Mouse (Mus musculus) CH12.LX (cell line): ENCODE data around the gene Rbm3. TPM values are rescaled to one million over a fixed set of nuclear protein-coding genes. Genes with fewer than 3 reads are reported as not detected.

Experiments used
- DNase-seq: peaks from one replicate; pipeline ENCODE4 v3.0.0-alpha.2; 2013; ENCODE audit errors: extremely low read depth
- H3K27ac ChIP-seq: 2 replicates; pipeline ENCODE4 v1.5.1; 2012; ENCODE audit warnings: low read depth, mild to moderate bottlenecking, control low read depth, moderate library complexity; ENCODE audit not compliant: insufficient read depth
- H3K27me3 ChIP-seq: replicated peaks from 2 replicates; pipeline ENCODE3; 2012; ENCODE audit warnings: inconsistent platforms
- H3K36me3 ChIP-seq, 2 experiments: replicated peaks in 1 of 2; 2 replicates each; pipeline versions ENCODE3 to v1.6.1; 2012; ENCODE audit warnings: inconsistent platforms in 1 of 2, low read length in 1 of 2, mild to moderate bottlenecking in 1 of 2, mixed read lengths in 1 of 2, moderate library complexity in 1 of 2; ENCODE audit not compliant: control insufficient read depth in 1 of 2, insufficient read depth in 1 of 2
- H3K4me1 ChIP-seq, 2 experiments: 2 replicates each; pipeline ENCODE4 v1.6.1; 2012; ENCODE audit warnings: inconsistent platforms in 1 of 2, moderate library complexity in 1 of 2; ENCODE audit not compliant: insufficient read depth in 2 of 2, control insufficient read depth in 1 of 2
- H3K4me2 ChIP-seq: 2 replicates; pipeline ENCODE4 v1.6.1; 2012; ENCODE audit warnings: low read depth, mild to moderate bottlenecking, control low read depth; ENCODE audit not compliant: poor library complexity, insufficient read depth, severe bottlenecking
- H3K4me3 ChIP-seq, 3 experiments: fragments of 150-350 bp in 1 of 3; sonication (generic) in 1 of 3; replicated peaks in 1 of 3; 2 replicates each; pipeline versions ENCODE3 to v1.5.1; 2011 to 2012; ENCODE audit warnings: low read depth in 2 of 3, low read length in 2 of 3, mild to moderate bottlenecking in 2 of 3, moderate library complexity in 2 of 3, control low read depth in 1 of 3, improper control_type of control experiment in 1 of 3, inconsistent platforms in 1 of 3, mixed read lengths in 1 of 3; ENCODE audit not compliant: poor library complexity in 1 of 3
- H3K79me2 ChIP-seq: replicated peaks from 2 replicates; pipeline ENCODE4 v1.6.1; 2012; ENCODE audit warnings: mild to moderate bottlenecking, moderate library complexity; ENCODE audit not compliant: control insufficient read depth, poor library complexity, insufficient read depth, severe bottlenecking; ENCODE audit errors: extremely low read depth
- H3K9ac ChIP-seq: 2 replicates; pipeline ENCODE4 v1.6.1; 2012; ENCODE audit warnings: low read depth, mild to moderate bottlenecking, control low read depth, moderate library complexity; ENCODE audit not compliant: insufficient read depth
- H3K9me3 ChIP-seq: replicated peaks from 2 replicates; pipeline ENCODE3; 2012; ENCODE audit warnings: low read length, inconsistent platforms, mixed read lengths
- BHLHE40 ChIP-seq: IDR thresholded peaks from 2 replicates; pipeline ENCODE4 v1.6.1; 2011; ENCODE audit warnings: mild to moderate bottlenecking, low read depth, low read length, improper control_type of control experiment
- CHD1 ChIP-seq: IDR thresholded peaks from 2 replicates; pipeline ENCODE4 v1.6.1; 2012; ENCODE audit warnings: low read depth, low read length, improper control_type of control experiment, inconsistent platforms
- CHD2 ChIP-seq: IDR thresholded peaks from 2 replicates; pipeline ENCODE4 v1.6.1; 2011; ENCODE audit warnings: low read length, improper control_type of control experiment
- E2F4 ChIP-seq: IDR thresholded peaks from 2 replicates; pipeline ENCODE4 v1.6.1; 2011; ENCODE audit warnings: low read depth, low read length, improper control_type of control experiment; ENCODE audit not compliant: insufficient replicate concordance
- EP300 ChIP-seq: IDR thresholded peaks from 2 replicates; pipeline ENCODE4 v1.6.1; 2011; ENCODE audit warnings: low read length, improper control_type of control experiment
- ETS1 ChIP-seq: conservative IDR thresholded peaks from 2 replicates; pipeline ENCODE4 v1.6.1; 2012; ENCODE audit warnings: low read depth, mild to moderate bottlenecking, inconsistent platforms, low read length, improper control_type of control experiment, moderate library complexity
- GABPA ChIP-seq: IDR thresholded peaks from 2 replicates; pipeline ENCODE4 v1.6.1; 2012; ENCODE audit warnings: low read depth, low read length, improper control_type of control experiment, inconsistent platforms; ENCODE audit not compliant: insufficient replicate concordance
- HCFC1 ChIP-seq: IDR thresholded peaks from 2 replicates; pipeline ENCODE4 v1.6.1; 2012; ENCODE audit warnings: low read depth, mild to moderate bottlenecking, inconsistent platforms, low read length, improper control_type of control experiment
- IRF4 ChIP-seq: IDR thresholded peaks from 2 replicates; pipeline ENCODE4 v1.6.1; 2014; ENCODE audit warnings: low read depth, mild to moderate bottlenecking, inconsistent platforms, low read length, improper control_type of control experiment
- JUN ChIP-seq: IDR thresholded peaks from 2 replicates; pipeline ENCODE4 v1.6.1; 2011; ENCODE audit warnings: low read depth, mild to moderate bottlenecking, low read length, improper control_type of control experiment, moderate library complexity; ENCODE audit not compliant: insufficient read depth
- JUND ChIP-seq: conservative IDR thresholded peaks from 2 replicates; pipeline ENCODE4 v1.6.1; 2011; ENCODE audit warnings: low read depth, low read length, improper control_type of control experiment
- MAFK ChIP-seq: IDR thresholded peaks from 2 replicates; pipeline ENCODE4 v1.6.1; 2011; ENCODE audit warnings: low read length, improper control_type of control experiment; ENCODE audit not compliant: insufficient replicate concordance
- MAX ChIP-seq: IDR thresholded peaks from 2 replicates; pipeline ENCODE4 v1.6.1; 2011; ENCODE audit warnings: low read length, improper control_type of control experiment
- NRF1 ChIP-seq: IDR thresholded peaks from 2 replicates; pipeline ENCODE4 v1.6.1; 2014; ENCODE audit warnings: low read depth, mild to moderate bottlenecking, inconsistent platforms, low read length, improper control_type of control experiment, moderate library complexity
- RAD21 ChIP-seq: IDR thresholded peaks from 2 replicates; pipeline ENCODE4 v1.6.1; 2011; ENCODE audit warnings: low read depth, mild to moderate bottlenecking, low read length, improper control_type of control experiment, moderate library complexity
- SIN3A ChIP-seq: IDR thresholded peaks from 2 replicates; pipeline ENCODE4 v1.6.1; 2012; ENCODE audit warnings: low read length, improper control_type of control experiment, inconsistent platforms
- SMC3 ChIP-seq: IDR thresholded peaks from 2 replicates; pipeline ENCODE4 v1.6.1; 2011; ENCODE audit warnings: low read depth, low read length, improper control_type of control experiment
- TCF12 ChIP-seq: IDR thresholded peaks from 2 replicates; pipeline ENCODE4 v1.6.1; 2014; ENCODE audit warnings: low read depth, mild to moderate bottlenecking, inconsistent platforms, low read length, improper control_type of control experiment
- USF1 ChIP-seq: IDR thresholded peaks from 2 replicates; pipeline ENCODE4 v1.6.1; 2014; ENCODE audit warnings: low read depth, mild to moderate bottlenecking, inconsistent platforms, low read length, improper control_type of control experiment
- USF2 ChIP-seq: conservative IDR thresholded peaks from 2 replicates; pipeline ENCODE4 v1.6.1; 2011; ENCODE audit warnings: low read depth, low read length, improper control_type of control experiment
- ZC3H11A ChIP-seq: IDR thresholded peaks from 2 replicates; pipeline ENCODE4 v1.6.1; 2012; ENCODE audit warnings: low read depth, mild to moderate bottlenecking, inconsistent platforms, low read length, improper control_type of control experiment
- dilution Hi-C: fragments of 300-500 bp; cut with MboI; formaldehyde crosslinking; loops from 2 replicates; pipeline ENCODE4 v1.14.3; 2020; ENCODE audit warnings: low sequenced_read_pairs; ENCODE audit not compliant: extremely low pct_unique_long_range_greater_than_20kb, extremely low pct_ligation_motif_present
- in situ Hi-C: fragments of 300-500 bp; cut with MboI; formaldehyde crosslinking; loops from 3 replicates; pipeline ENCODE4 v1.14.3; 2019; ENCODE audit warnings: low sequenced_read_pairs, low pct_ligation_motif_present, low pct_unique_long_range_greater_than_20kb, mixed read lengths
- polyA plus RNA-seq: library from polyadenylated mRNA; unstranded; fragments of >175 nt; gene quantifications from 2 replicates; pipeline ENCODE4 v1.2.1, GENCODE M21; 2012; ENCODE audit warnings: low read depth; ENCODE audit not compliant: insufficient read length
- total RNA-seq, 2 experiments: library from RNA; depleted of rRNA; stranded (reverse); fragments of 300-350 nt in 1 of 2; fragments of >200 nt in 1 of 2; gene quantifications; 2 replicates each; pipeline ENCODE4 v1.2.3; 2012 to 2014

The Rbm3 gene
- total and polyA plus RNA-seq, 3 experiments = 681 to 2,152 (median 778) TPM

DNA sequence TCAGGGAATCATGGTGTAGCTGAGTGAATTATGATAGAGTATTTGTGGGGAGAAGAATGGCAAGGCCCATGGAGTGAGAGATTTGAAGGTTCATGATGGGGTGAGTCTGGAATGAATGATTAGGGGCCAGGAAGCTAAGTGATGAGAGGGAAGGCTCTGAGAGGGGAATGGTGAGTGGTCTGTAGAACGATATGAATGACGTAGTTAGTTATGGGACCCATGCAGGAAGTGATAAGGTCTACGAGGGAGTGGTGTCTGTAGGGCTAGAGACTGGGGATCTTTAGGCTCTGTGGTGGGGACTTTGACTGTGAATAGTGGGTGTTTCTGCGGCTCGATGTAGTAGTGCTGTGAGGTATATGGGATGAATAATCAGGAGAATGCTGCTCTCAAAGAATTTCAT is 34.0 kb upstream of the Rbm3 start:
- H3K4me1 ChIP-seq = peaks cover 0 to 2% of the 10 kb centered on the region in 2 experiments; a peak in 1 of 4 replicates
- H3K36me3 ChIP-seq = peaks cover 0 to 3% of the 10 kb centered on the region in 2 experiments
- no peak for DNase-seq
- H3K9me3 ChIP-seq = no peaks in the 10 kb centered on the region
- no peaks in the 10 kb centered on the region for H3K27me3 ChIP-seq
- no peak overlapping the region for H3K9ac ChIP-seq
- no peak overlapping the region for H3K27ac ChIP-seq
- in situ Hi-C loops = no loop called here
- H3K4me2 ChIP-seq = no peak overlapping the region
- H3K79me2 ChIP-seq = no peaks in the 10 kb centered on the region
- dilution Hi-C loops = no loop called here
- no peak overlapping the region for H3K4me3 ChIP-seq
- TF ChIP-seq IRF4 (no peak), GABPA (no peak), USF1 (no peak), NRF1 (no peak), BHLHE40 (no peak), EP300 (no peak), RAD21 (no peak), JUND (no peak), MAFK (no peak), CHD2 (no peak), MAX (no peak), JUN (no peak), USF2 (no peak), TCF12 (no peak), E2F4 (no peak)
- TF ChIP-seq, all 38 proteins: peak for 0

DNA sequence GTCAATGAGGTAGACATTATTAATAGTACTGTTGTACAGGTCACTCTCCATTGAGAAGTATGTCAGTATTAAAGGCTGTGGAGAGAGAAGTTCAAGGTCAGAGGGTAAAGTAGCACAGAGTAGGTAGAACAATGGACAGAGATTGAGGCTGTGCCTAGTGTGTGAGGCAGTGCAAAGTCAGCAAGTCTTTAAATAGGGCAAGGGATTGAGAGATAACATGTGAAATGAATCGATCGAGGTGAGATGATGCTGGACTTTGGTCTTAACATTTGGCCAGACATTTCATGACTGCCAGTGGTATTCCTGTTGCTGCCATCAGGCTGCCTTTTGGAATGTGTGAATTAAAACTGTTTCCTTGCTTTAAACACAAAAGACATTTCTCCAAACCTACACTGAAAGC is 33.2 kb upstream of the Rbm3 start:
- Histone ChIP-seq H3K9me3 (no peaks in the 10 kb centered on the region), H3K36me3 (peaks cover 0 to 5% of the 10 kb centered on the region in 2 experiments), H3K79me2 (no peaks in the 10 kb centered on the region), H3K9ac (no peak overlapping the region), H3K4me2 (no peak overlapping the region), H3K27me3 (no peaks in the 10 kb centered on the region), H3K27ac (no peak overlapping the region), H3K4me1 (peaks cover 0 to 7% of the 10 kb centered on the region in 2 experiments; a peak in 1 of 4 replicates), H3K4me3 (no peak overlapping the region)
- DNase-seq = no peak
- TF ChIP-seq SIN3A = no peak
- TF ChIP-seq NRF1 = no peak
- TF ChIP-seq EP300 = no peak
- no peak for TF ChIP-seq HCFC1
- TF ChIP-seq RAD21 = no peak
- TF ChIP-seq ZC3H11A = no peak
- no peak for TF ChIP-seq SMC3
- no peak for TF ChIP-seq IRF4
- no peak for TF ChIP-seq CHD1
- TF ChIP-seq ETS1 = no peak
- in situ Hi-C loops (no loop called here), dilution Hi-C loops (no loop called here)
